15 mouse cellular contexts compared by ENCODE assay signal in the genomic region with DNA sequence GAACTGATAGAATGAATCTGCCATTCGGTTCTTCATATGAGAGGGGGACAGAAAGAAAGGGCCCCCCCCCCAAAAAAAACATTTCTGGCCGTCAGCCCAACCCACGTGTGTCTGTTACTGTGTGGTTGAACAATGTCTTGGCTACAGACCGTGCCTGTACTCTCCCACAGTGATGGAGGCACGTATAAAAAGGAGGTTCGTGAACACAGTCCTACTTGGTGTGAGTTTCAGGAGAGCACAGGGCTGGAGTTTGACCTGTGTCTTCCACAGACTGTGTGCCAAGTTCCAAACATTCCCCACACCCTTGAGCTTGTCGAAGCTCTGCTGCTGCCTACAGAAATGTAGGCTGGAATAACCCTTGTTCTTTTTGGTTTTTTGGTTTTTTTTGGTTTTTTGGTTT. TPM values are rescaled to one million over a fixed set of nuclear protein-coding genes. Genes with fewer than 3 reads are reported as not detected.
DNase-seq lines count a peak whose midpoint lies in the region; ATAC-seq and TF ChIP-seq lines count a peak whose summit lies in the region.
"Had no signal": no experiment of that assay in that cellular context is flagged by ENCODE, and none has a peak within 500 bp of the region (broad histone marks: within the 10 kb centered on the region; RNA-seq: fewer than 3 reads in every experiment).

No protein-coding gene starts in this region.

- no peaks in the 10 kb centered on the region; the same call in 1 of the 2 replicates for H3K4me1 ChIP-seq in forebrain, embryonic 14.5 days (ENCODE audit: control insufficient read depth, insufficient read depth, low read length)
- peaks cover 18% of the 10 kb centered on the region for H3K4me1 ChIP-seq in forebrain, embryonic 10.5 days
- H3K4me1 ChIP-seq in hindbrain, postnatal 0 days (ENCODE audit: insufficient read depth, low read length), result no peaks in the 10 kb centered on the region
- H3K4me1 ChIP-seq in hindbrain, embryonic 10.5 days (replicated peaks), result peaks cover 22% of the 10 kb centered on the region
- 0 out of 2 replicates have a peak, but pooled peaks cover 2% of the 10 kb centered on the region for H3K4me1 ChIP-seq in midbrain, embryonic 15.5 days
- no peaks in the 10 kb centered on the region for H3K4me1 ChIP-seq in midbrain, postnatal 0 days (ENCODE audit: insufficient read depth, low read length)

- TF ChIP-seq CTCF in hindbrain, postnatal 0 days (IDR thresholded peaks at IDR 0.05; ENCODE audit: low read depth), result no peak
- no peak for TF ChIP-seq CTCF in midbrain, postnatal 0 days (IDR thresholded peaks at IDR 0.05)

- H3K9ac ChIP-seq in forebrain, embryonic 14.5 days (ENCODE audit: low read length), result no peak overlapping the region
- H3K9ac ChIP-seq in hindbrain, postnatal 0 days (replicated peaks; ENCODE audit: low read length), result no peak overlapping the region
- H3K9ac ChIP-seq in midbrain, embryonic 15.5 days, result no peak overlapping the region
- H3K9ac ChIP-seq in midbrain, postnatal 0 days (replicated peaks; ENCODE audit: low read length, poor library complexity, severe bottlenecking), result no peak overlapping the region

- H3K4me2 ChIP-seq in forebrain, embryonic 14.5 days (ENCODE audit: low read length), result no peak overlapping the region
- no peak overlapping the region for H3K4me2 ChIP-seq in hindbrain, postnatal 0 days (ENCODE audit: low read depth, low read length)
- no peak overlapping the region for H3K4me2 ChIP-seq in midbrain, embryonic 15.5 days
- no peak overlapping the region for H3K4me2 ChIP-seq in midbrain, postnatal 0 days (ENCODE audit: low read depth, low read length, poor library complexity, severe bottlenecking)

- no peak overlapping the region for H3K27ac ChIP-seq in forebrain, embryonic 14.5 days (ENCODE audit: low read depth, low read length)
- no peak overlapping the region for H3K27ac ChIP-seq in forebrain, embryonic 10.5 days
- H3K27ac ChIP-seq in hindbrain, postnatal 0 days, result no peak overlapping the region
- H3K27ac ChIP-seq in hindbrain, embryonic 10.5 days, result no peak overlapping the region
- H3K27ac ChIP-seq in midbrain, embryonic 15.5 days, result no peak overlapping the region
- H3K27ac ChIP-seq in midbrain, postnatal 0 days (ENCODE audit: low read depth, low read length), result no peak overlapping the region
- H3K27ac ChIP-seq: kidney, postnatal 0 days had no signal

- no peak for DNase-seq in forebrain, embryonic 14.5 days (ENCODE audit: low spot score)
- DNase-seq in forebrain, embryonic 10.5 days (ENCODE audit: extremely low spot score, low spot score), result no peak
- no peak for DNase-seq in hindbrain, postnatal 0 days (ENCODE audit: low spot score)
- DNase-seq in hindbrain, embryonic 10.5 days (ENCODE audit: low spot score), result no peak
- no peak for DNase-seq in midbrain, postnatal 0 days (ENCODE audit: low spot score)
- DNase-seq in cerebellum, adult 11-12 months, result no peak
- no peak for DNase-seq in adrenal gland, adult 18-20 months (ENCODE audit: low spot score in 2 of 2)
- DNase-seq: cerebellum, adult 11 months; layer of hippocampus, adult 9-11 months; lung, adult 2 months; right cerebral cortex, postnatal 25 days had no signal

- H3K9me3 ChIP-seq in forebrain, embryonic 14.5 days (replicated peaks; ENCODE audit: control insufficient read depth, low read length), result no peaks in the 10 kb centered on the region
- no peaks in the 10 kb centered on the region for H3K9me3 ChIP-seq in forebrain, embryonic 10.5 days
- no peaks in the 10 kb centered on the region for H3K9me3 ChIP-seq in hindbrain, postnatal 0 days (ENCODE audit: low read length)
- no peaks in the 10 kb centered on the region for H3K9me3 ChIP-seq in hindbrain, embryonic 10.5 days
- H3K9me3 ChIP-seq in midbrain, embryonic 15.5 days, result no peaks in the 10 kb centered on the region
- H3K9me3 ChIP-seq in midbrain, postnatal 0 days (ENCODE audit: low read length), result no peaks in the 10 kb centered on the region

- peak; percentile 23; the same call in 1 of the 2 replicates for ATAC-seq in forebrain, embryonic 14.5 days
- peak; percentile 37; the same call in 1 of the 2 replicates for ATAC-seq in hindbrain, postnatal 0 days
- peak; percentile 35; the same call in 1 of the 2 replicates for ATAC-seq in midbrain, embryonic 15.5 days (replicated peaks)
- no peak for ATAC-seq in midbrain, postnatal 0 days (ENCODE audit: low FRiP score)

- H3K36me3 ChIP-seq in forebrain, embryonic 14.5 days (ENCODE audit: control insufficient read depth, insufficient read depth, low read length), result 0 out of 2 replicates have a peak, but pooled peaks cover 4% of the 10 kb centered on the region
- peaks cover 6% of the 10 kb centered on the region for H3K36me3 ChIP-seq in forebrain, embryonic 10.5 days (replicated peaks)
- H3K36me3 ChIP-seq in hindbrain, postnatal 0 days (ENCODE audit: insufficient read depth, low read length), result 0 out of 2 replicates have a peak, but pooled peaks cover 3% of the 10 kb centered on the region
- H3K36me3 ChIP-seq in hindbrain, embryonic 10.5 days, result peaks cover 7% of the 10 kb centered on the region; the same call in 1 of the 2 replicates
- H3K36me3 ChIP-seq in midbrain, embryonic 15.5 days (replicated peaks), result no peaks in the 10 kb centered on the region
- H3K36me3 ChIP-seq in midbrain, postnatal 0 days (ENCODE audit: insufficient read depth, low read length), result 0 out of 2 replicates have a peak, but pooled peaks cover 3% of the 10 kb centered on the region

- no peaks in the 10 kb centered on the region for H3K27me3 ChIP-seq in forebrain, embryonic 14.5 days (replicated peaks; ENCODE audit: control insufficient read depth, insufficient read depth, low read length)
- H3K27me3 ChIP-seq in forebrain, embryonic 10.5 days (ENCODE audit: poor library complexity, severe bottlenecking), result peaks cover 11% of the 10 kb centered on the region; the same call in 1 of the 2 replicates
- no peaks in the 10 kb centered on the region for H3K27me3 ChIP-seq in hindbrain, postnatal 0 days (ENCODE audit: insufficient read depth, low read length)
- H3K27me3 ChIP-seq in hindbrain, embryonic 10.5 days (ENCODE audit: insufficient read depth, poor library complexity, severe bottlenecking), result peaks cover 31% of the 10 kb centered on the region; the same call in 1 of the 2 replicates
- no peaks in the 10 kb centered on the region for H3K27me3 ChIP-seq in midbrain, embryonic 15.5 days (replicated peaks)
- H3K27me3 ChIP-seq in midbrain, postnatal 0 days (ENCODE audit: insufficient read depth, low read length), result no peaks in the 10 kb centered on the region

- WGBS in forebrain, embryonic 14.5 days, result 56% methylated on average over 7 of the region's 7 CpGs
- 71% methylated on average over 7 of the region's 7 CpGs for WGBS in forebrain, embryonic 10.5 days
- 23% methylated on average over 7 of the region's 7 CpGs for WGBS in hindbrain, postnatal 0 days
- WGBS in hindbrain, embryonic 10.5 days, result 37% methylated on average over 7 of the region's 7 CpGs
- 62% methylated on average over 7 of the region's 7 CpGs for WGBS in midbrain, embryonic 15.5 days
- 56% methylated on average over 7 of the region's 7 CpGs for WGBS in midbrain, postnatal 0 days

- no peak overlapping the region for H3K4me3 ChIP-seq in forebrain, embryonic 14.5 days (ENCODE audit: low read depth, low read length)
- H3K4me3 ChIP-seq in forebrain, embryonic 10.5 days, result no peak overlapping the region
- no peak overlapping the region for H3K4me3 ChIP-seq in hindbrain, postnatal 0 days (ENCODE audit: low read length)
- H3K4me3 ChIP-seq in hindbrain, embryonic 10.5 days, result no peak overlapping the region
- H3K4me3 ChIP-seq in midbrain, embryonic 15.5 days, result no peak overlapping the region
- H3K4me3 ChIP-seq in midbrain, postnatal 0 days (ENCODE audit: low read depth, low read length), result no peak overlapping the region

RNA-seq across cellular contexts. Expression of gene Ankrd1, which starts 9.4 kb away (rescaled TPM):
- not detected in 2 replicates for polyA plus RNA-seq in forebrain, embryonic 14.5 days (2014; fragmentation: Nextera tagmentation; extraction: Ambion mirVana)
- not detected in 2 replicates for polyA plus RNA-seq in forebrain, embryonic 10.5 days (2016; fragmentation: Nextera tagmentation; extraction: Ambion mirVana)
- 0.10 and 0.29 TPM in 2 replicates for total RNA-seq in hindbrain, postnatal 0 days (2014; rRNA removed)
- 0.09 TPM in 1 of 2 replicates, not detected in the other for polyA plus RNA-seq in hindbrain, postnatal 0 days (2015; fragmentation: Nextera tagmentation; extraction: Ambion mirVana)
- polyA plus RNA-seq in hindbrain, embryonic 10.5 days (2016; fragmentation: Nextera tagmentation; extraction: Ambion mirVana), result 0.51 TPM in 1 of 2 replicates, not detected in the other
- polyA plus RNA-seq in midbrain, embryonic 15.5 days (2015; fragmentation: Nextera tagmentation; extraction: Ambion mirVana), result 0.18 TPM in 1 of 2 replicates, not detected in the other
- not detected in 2 replicates for total RNA-seq in midbrain, postnatal 0 days (2014; rRNA removed)
- polyA plus RNA-seq in midbrain, postnatal 0 days (2015; fragmentation: Nextera tagmentation; extraction: Ambion mirVana), result 0.11 TPM in 2 replicates
- total RNA-seq in adrenal gland, adult 18-20 months (2021), result not detected
- total RNA-seq: hematopoietic stem cell, adult 5-6 weeks had no signal

RNA-seq across cellular contexts. Expression of gene Rpp30, which starts 26.9 kb away (rescaled TPM):
- 89.6 and 104 TPM in 2 replicates for polyA plus RNA-seq in forebrain, embryonic 14.5 days (2014; fragmentation: Nextera tagmentation; extraction: Ambion mirVana)
- polyA plus RNA-seq in forebrain, embryonic 10.5 days (2016; fragmentation: Nextera tagmentation; extraction: Ambion mirVana), result 123 and 126 TPM in 2 replicates
- total RNA-seq in hindbrain, postnatal 0 days (2014; rRNA removed), result 16.8 and 21.3 TPM in 2 replicates
- polyA plus RNA-seq in hindbrain, postnatal 0 days (2015; fragmentation: Nextera tagmentation; extraction: Ambion mirVana), result 72.8 and 77.7 TPM in 2 replicates
- polyA plus RNA-seq in hindbrain, embryonic 10.5 days (2016; fragmentation: Nextera tagmentation; extraction: Ambion mirVana), result 113 and 121 TPM in 2 replicates
- 60.3 and 64.4 TPM in 2 replicates for polyA plus RNA-seq in midbrain, embryonic 15.5 days (2015; fragmentation: Nextera tagmentation; extraction: Ambion mirVana)
- total RNA-seq in midbrain, postnatal 0 days (2014; rRNA removed), result 19.0 and 27.3 TPM in 2 replicates
- polyA plus RNA-seq in midbrain, postnatal 0 days (2015; fragmentation: Nextera tagmentation; extraction: Ambion mirVana), result 71.5 and 73.8 TPM in 2 replicates
- 10 to 100 TPM; 13.7 to 13.9 TPM for total RNA-seq in adrenal gland, adult 18-20 months (2021)

RNA-seq across cellular contexts. Expression of gene Htr7, which starts 53.2 kb away (rescaled TPM):
- 2.0 and 3.4 TPM in 2 replicates for polyA plus RNA-seq in forebrain, embryonic 14.5 days (2014; fragmentation: Nextera tagmentation; extraction: Ambion mirVana)
- polyA plus RNA-seq in forebrain, embryonic 10.5 days (2016; fragmentation: Nextera tagmentation; extraction: Ambion mirVana), result 0.06 TPM in 1 of 2 replicates, not detected in the other
- total RNA-seq in hindbrain, postnatal 0 days (2014; rRNA removed), result 36.6 and 39.4 TPM in 2 replicates
- 16.9 and 17.1 TPM in 2 replicates for polyA plus RNA-seq in hindbrain, postnatal 0 days (2015; fragmentation: Nextera tagmentation; extraction: Ambion mirVana)
- polyA plus RNA-seq in hindbrain, embryonic 10.5 days (2016; fragmentation: Nextera tagmentation; extraction: Ambion mirVana), result 0.81 and 0.86 TPM in 2 replicates
- 8.5 and 8.7 TPM in 2 replicates for polyA plus RNA-seq in midbrain, embryonic 15.5 days (2015; fragmentation: Nextera tagmentation; extraction: Ambion mirVana)
- total RNA-seq in midbrain, postnatal 0 days (2014; rRNA removed), result 25.7 and 28.8 TPM in 2 replicates
- polyA plus RNA-seq in midbrain, postnatal 0 days (2015; fragmentation: Nextera tagmentation; extraction: Ambion mirVana), result 15.4 and 15.8 TPM in 2 replicates
- total RNA-seq in adrenal gland, adult 18-20 months (2021), result not detected
- total RNA-seq: hematopoietic stem cell, adult 5-6 weeks had no signal
- polyA plus RNA-seq: limb, embryonic 11.5 days had no signal
